Mouse (Mus musculus) ovary, adult 2 months (tissue): Measurements from ENCODE around the gene Bnip3. TPM values are rescaled to one million over a fixed set of nuclear protein-coding genes. Genes with fewer than 3 reads are reported as not detected.

Experiments
- polyA plus RNA-seq: library from polyadenylated mRNA; depleted of rRNA; stranded (reverse); fragments of >200 nt; gene quantifications from 2 replicates; pipeline ENCODE4 v1.2.3, GENCODE M21; 2012; rRNA removed

The Bnip3 gene
- 37.8 and 39.8 TPM in 2 replicates for polyA plus RNA-seq

DNA sequence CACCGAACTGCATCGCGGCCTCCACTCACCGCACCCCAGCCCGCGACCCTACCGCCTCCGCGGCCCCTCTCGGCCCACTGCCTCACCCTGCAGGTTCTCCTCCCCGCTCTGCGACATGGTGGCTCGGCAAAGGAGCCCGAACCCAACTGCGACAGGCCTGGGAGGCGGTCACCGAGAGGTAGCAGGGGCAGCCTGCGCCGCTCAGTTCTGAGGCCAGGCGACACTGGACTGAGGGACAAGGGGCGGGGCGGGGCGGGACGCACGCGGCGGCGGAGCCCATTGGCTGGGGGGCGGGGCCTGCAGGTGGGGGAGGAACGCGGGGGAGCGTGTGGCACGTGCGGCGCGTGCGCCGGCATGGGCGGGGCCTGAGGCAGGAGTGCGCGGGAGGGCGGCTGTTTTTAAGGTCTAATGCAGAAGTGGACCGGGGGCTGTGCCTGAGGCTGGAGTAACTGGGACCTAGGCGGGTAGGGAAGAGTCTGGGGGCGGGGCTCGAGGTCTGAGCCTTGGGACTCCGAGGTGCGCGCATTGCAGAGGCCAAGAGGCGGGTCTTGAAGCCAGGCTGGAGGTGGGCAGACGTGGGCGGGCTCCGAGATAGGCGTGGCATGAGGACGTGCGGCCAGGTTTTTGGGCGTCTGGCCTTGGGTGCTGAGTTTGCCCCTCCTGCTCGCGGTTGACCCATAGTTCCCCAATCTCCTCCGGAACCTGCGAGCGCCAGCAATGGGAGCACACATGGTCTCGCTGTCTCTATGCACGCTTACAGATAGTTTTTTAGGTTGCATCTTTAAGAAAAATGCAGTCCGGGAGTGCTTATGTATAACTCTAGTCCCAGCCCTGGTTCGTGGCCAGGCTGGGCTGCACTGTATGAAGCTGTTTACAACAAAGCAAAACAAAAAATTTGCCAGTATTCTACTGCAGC, at the start of gene Bnip3:
Gene Bnip3, minus strand, starts transcription at position 243 of the 916 bp plus-strand sequence.

DNA sequence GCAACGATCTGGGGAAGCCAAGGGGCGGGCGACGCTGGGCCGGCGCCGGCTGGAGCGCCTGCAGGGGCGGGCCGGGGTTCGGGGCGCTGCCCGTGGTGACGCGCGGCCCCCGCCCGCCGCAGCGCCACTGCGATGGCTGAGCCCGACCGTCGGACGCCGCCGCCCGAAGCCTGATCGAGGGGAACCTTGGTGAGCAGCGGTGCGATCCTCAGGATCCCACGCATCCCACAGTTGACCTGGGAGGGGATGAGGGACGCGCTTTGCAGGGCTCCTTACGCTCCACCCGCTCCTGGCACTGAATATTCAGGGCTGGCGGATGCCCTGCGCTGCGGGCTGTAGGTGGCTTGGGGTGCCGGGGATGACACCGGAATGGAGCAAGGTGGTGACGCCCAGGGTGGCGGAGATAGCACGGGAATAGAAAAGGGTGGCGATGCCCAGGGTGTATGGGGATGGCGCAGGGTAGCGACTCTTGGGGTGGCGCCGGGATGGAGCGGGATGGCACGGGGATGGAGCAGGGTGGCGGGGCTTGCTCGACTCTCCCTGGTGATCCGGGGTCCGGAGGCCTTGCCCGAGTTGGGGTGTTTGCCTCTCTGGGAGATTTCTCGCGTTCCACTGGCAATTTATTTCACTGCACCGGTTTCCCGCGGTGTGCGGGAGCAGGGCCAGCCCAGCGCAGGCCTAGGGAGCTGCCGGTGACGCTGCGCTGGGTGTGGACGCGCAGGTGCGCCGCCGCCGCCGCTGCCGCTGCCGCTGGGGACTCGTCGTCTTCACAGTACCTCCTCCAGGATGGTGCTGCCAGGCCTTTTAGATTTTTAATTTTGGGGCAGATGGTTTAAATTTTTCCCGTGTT, 31.5 kb upstream of the Bnip3 start, which contains the start of gene Jakmip3:
Gene Jakmip3, plus strand, starts transcription at position 119 of the 850 bp plus-strand sequence.

DNA sequence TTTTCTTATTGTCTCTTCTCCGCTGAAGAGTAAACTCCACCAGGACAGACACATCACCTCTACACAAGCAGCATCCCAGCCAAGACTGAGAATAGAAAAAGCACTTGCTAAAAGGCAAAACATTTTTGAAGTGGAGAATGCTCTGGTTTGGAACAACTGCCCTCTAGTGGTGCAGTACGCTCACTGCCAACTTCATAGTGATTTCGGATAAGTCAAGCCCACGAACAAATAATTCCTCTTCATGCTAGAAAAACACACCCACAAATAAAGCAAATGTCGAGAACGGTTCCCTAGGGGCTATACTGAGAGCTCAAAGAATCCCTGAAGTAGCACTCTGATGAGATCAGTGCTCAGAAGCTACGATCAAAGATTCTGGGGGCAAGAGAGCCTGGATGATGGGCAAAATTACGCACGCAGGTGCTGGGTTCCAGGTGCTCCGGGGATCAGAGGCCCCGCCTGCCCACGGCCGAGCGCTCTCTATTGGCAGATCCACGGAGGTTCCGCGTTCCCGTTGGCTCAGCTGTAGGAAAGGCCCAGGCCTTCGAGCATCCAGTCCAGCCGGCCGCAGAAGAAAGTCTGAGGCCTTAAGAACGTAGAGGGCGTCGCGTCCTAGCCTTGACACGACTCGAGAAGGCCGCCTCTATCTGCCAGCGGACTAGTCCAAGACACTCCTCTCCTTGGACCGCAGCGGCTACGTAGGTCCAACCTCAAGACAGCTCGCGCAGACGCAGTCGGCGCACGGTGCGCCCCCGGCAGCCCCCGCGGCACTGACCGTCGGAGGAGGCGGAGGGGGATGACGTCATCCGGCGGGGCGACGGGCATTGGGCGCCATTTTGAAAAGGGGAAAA, 63.6 kb downstream of the Bnip3 start, which contains the start of the genes Ppp2r2d and Mapk1ip1:
Gene Ppp2r2d, plus strand, starts transcription at position 536 of the 848 bp plus-strand sequence.
Gene Mapk1ip1, minus strand, starts transcription at position 730 of the 848 bp plus-strand sequence.

Other genes starting within 250 kb of the Bnip3 start
- gene Ppp2r2d, start 63.4 kb downstream of the Bnip3 start, polyA plus RNA-seq: 33.5 and 35.6 TPM in 2 replicates
- 62.0 and 98.5 TPM in 2 replicates for gene Mapk1ip1, start 63.2 kb downstream of the Bnip3 start, polyA plus RNA-seq
- gene Jakmip3, start 31.2 kb upstream of the Bnip3 start, polyA plus RNA-seq: 7.1 and 13.3 TPM in 2 replicates
- 72.4 and 85.4 TPM in 2 replicates for gene Dpysl4, start 176.5 kb upstream of the Bnip3 start, polyA plus RNA-seq